Mouse (Mus musculus): ENCODE data around the gene Zbtb38.

DNA sequence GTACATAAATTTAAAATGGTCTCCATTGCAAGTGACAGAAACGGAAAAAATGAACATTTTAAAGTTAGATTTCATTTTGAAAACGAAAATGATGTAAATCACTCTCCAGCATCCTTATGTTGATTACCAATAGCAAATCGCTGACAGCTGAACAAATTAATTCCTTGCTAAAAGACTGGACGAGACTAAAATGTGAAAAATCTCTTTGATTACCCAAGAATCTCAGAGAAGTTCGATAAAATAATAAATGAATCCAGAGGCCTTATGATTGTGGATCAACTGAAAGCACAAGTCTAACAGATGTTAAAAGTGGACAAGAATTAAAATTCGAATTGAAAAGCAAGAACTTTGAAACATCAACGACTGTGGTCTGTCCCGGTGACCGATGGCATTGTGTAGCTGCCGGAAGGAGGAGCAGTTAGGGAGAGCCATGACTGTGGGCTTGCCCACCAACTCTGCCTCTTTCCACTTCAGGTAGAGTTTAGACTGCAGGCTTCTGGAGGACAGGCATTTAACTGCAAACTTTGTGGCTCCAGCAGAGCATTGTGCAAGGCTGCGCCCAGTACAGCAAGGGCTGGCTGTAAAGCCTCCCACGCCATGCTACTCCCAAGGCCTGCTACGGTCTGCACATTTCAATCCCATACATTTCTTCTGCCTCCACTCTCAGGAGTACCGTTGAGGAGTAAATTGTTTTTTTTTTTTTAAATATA, 35.7 kb downstream of the Zbtb38 start:
- TF ChIP-seq TAL1 (IDR thresholded peaks at IDR 0.05; ENCODE audit: low read length) (no peak), GATA1 (IDR thresholded peaks at IDR 0.05; ENCODE audit: low read length) (no peak)
